Mouse (Mus musculus) embryonic stem cell, embryonic (primary cell): Measurements from ENCODE around the gene Zfp385a.

Source experiments
- CTCF ChIA-PET, 4 experiments: fragments of 300-600 bp in 2 of 4; fragments of 350-600 bp in 2 of 4; sonication (Branson Sonifier 250); formaldehyde crosslinking; loops; one replicate each; lab custom pipeline; 2022; ENCODE audit warnings: inconsistent platforms in 2 of 4; lab: Charles Lee
- POLR2A ChIA-PET, 4 experiments: fragments of 300-600 bp in 2 of 4; fragments of 350-600 bp in 2 of 4; sonication (Branson Sonifier 250); formaldehyde crosslinking; loops; one replicate each; lab custom pipeline; 2022; ENCODE audit warnings: antibody characterized with exemption in 4 of 4, inconsistent platforms in 1 of 4; lab: Charles Lee

Zfp385a gene

GRCm38 (mm10) chr15:103300067-103300471 is 39.8 kb downstream of the Zfp385a start:
- CTCF ChIA-PET = interaction anchor here in 3 of 4 experiments (0.5 to 13.9 kb wide), 11 partner anchors 9 to 603 kb away, joined by 3 to 250 read pairs (median 4); no protein-coding TSS in a partner anchor
- POLR2A ChIA-PET = interaction anchor here in 2 of 4 experiments (0.7 to 17.4 kb wide), 13 partner anchors 9 to 295 kb away, joined by 3 to 211 read pairs (median 3); partner anchors contain the start of genes Copz1 (in 2 of the 2), Cbx5 (in 1 of the 2) and Hnrnpa1 (in 1 of the 2)

- ChIA-PET CTCF (interaction anchor here in 3 of 4 experiments (0.9 to 4.2 kb wide), 6 partner anchors 9 to 117 kb away, joined by 3 to 22 read pairs (median 6); no protein-coding TSS in a partner anchor), POLR2A (interaction anchor here in 2 of 4 experiments (0.9 to 17.4 kb wide), 11 partner anchors 10 to 294 kb away, joined by 3 to 211 read pairs (median 3); partner anchors contain the start of gene Copz1 (in 2 of the 2))
Observed at GRCm38 (mm10) chr15:103299644-103300043, 40.2 kb downstream of the Zfp385a start.

- CTCF ChIA-PET = interaction anchor here in 2 of 4 experiments (0.5 to 4.2 kb wide), 3 partner anchors 15 to 165 kb away, joined by 11 to 22 read pairs (median 12); no protein-coding TSS in a partner anchor
- POLR2A ChIA-PET = interaction anchor here in 2 of 4 experiments (1.0 to 17.4 kb wide), 7 partner anchors 10 to 52 kb away, joined by 3 to 211 read pairs (median 3); no protein-coding TSS in a partner anchor
Observed at GRCm38 (mm10) chr15:103298861-103299616, 40.9 kb downstream of the Zfp385a start.

DNA sequence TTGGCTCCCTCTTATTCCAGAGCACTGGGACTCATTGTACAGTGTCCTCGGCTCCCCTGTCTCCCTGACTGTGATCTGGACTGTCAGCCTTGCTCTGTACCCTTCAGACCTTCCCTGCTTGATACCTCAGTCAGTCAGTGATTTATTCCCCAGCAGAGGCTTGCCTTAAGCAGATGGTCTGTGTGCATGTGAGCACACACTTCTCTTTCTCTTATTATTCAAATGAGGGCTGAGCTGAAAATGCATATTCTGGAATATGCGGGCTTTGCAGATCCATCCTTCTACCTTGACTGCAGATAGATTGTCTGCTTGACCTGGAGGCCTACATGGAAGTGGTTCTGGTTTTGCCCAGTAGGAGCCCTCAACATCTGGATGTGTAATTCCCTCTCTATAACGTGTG is 41.9 kb downstream of the Zfp385a start:
- ChIA-PET POLR2A (interaction anchor here in 1 of 4 experiments (0.5 to 17.4 kb wide), 3 partner anchors 14 to 61 kb away, joined by 3 to 211 read pairs (median 3); no protein-coding TSS in a partner anchor), CTCF (interaction anchor here in 3 of 4 experiments (0.5 to 3.0 kb wide), 5 partner anchors 14 to 164 kb away, joined by 3 to 12 read pairs (median 6); no protein-coding TSS in a partner anchor)

GRCm38 (mm10) chr15:103297313-103297712 is 42.6 kb downstream of the Zfp385a start:
- POLR2A ChIA-PET = interaction anchor here in 2 of 4 experiments (0.5 to 17.4 kb wide), 7 partner anchors 8 to 107 kb away, joined by 3 to 211 read pairs (median 3); partner anchors contain the start of gene Copz1 (in 1 of the 2)
- CTCF ChIA-PET = interaction anchor here in 2 of 4 experiments (1.0 to 1.3 kb wide), 5 partner anchors 11 to 18 kb away, joined by 3 to 6 read pairs (median 5); no protein-coding TSS in a partner anchor

DNA sequence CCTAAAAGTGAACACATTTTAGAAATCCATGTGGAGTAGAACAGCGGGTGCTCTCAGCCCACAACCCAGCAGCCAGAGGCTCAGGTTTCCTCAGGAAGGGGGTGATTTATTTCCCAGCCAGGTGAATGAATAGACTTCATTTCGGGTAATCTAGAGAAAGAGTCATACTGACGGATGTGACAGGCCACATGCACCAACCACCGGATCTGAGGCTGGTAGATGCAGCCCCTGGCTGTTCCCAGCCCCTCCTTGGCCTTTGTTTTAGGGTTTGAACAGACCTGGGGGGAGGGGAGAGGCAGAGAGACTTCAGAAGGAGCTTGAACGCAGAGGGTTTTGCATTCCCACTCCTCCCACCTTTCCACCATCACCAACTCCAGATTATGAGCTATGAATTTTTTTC is 44.0 kb downstream of the Zfp385a start:
- ChIA-PET POLR2A (interaction anchor here in 3 of 4 experiments (0.6 to 17.4 kb wide), 16 partner anchors 9 to 55 kb away, joined by 3 to 211 read pairs (median 4); partner anchors contain the start of gene Copz1 (in 2 of the 3)), CTCF (interaction anchor here (0.6 to 4.9 kb wide), 11 partner anchors 12 to 118 kb away, joined by 3 to 31 read pairs (median 5); no protein-coding TSS in a partner anchor)

DNA sequence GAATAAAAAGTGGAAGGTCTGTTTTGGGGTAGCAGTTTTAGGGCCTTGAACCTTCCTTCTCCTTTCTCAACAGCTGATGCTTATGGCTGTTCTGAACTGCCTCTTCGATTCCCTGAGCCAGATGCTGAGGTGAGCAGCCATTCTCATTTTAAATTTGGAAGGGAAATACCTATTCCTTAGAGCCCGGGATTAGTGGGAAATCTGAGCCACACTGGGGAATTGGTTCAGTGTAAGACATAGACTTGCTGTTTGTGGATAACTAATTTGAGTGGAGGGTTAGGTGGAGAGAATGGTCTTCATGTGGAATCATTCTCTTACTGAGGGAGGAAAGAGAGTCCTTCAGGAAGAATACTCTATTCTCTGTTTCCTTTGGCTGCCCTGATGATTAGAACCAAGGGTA is 45.2 kb downstream of the Zfp385a start:
- CTCF ChIA-PET = interaction anchor here in 3 of 4 experiments (0.6 to 4.9 kb wide), 6 partner anchors 10 to 29 kb away, joined by 3 to 31 read pairs (median 6); no protein-coding TSS in a partner anchor
- POLR2A ChIA-PET = interaction anchor here in 2 of 4 experiments (1.3 to 17.4 kb wide), 7 partner anchors 10 to 47 kb away, joined by 3 to 211 read pairs (median 11); partner anchors contain the start of gene Copz1 (in 2 of the 2)

GRCm38 (mm10) chr15:103293375-103293774 is 46.5 kb downstream of the Zfp385a start:
- ChIA-PET POLR2A (interaction anchor here in 3 of 4 experiments (0.7 to 2.0 kb wide), 16 partner anchors 9 to 216 kb away, joined by 3 to 16 read pairs (median 5); partner anchors contain the start of genes Copz1 (in 2 of the 3), Cbx5 (in 1 of the 3) and Hnrnpa1 (in 1 of the 3)), CTCF (interaction anchor here (0.6 to 4.9 kb wide), 41 partner anchors 9 to 1957 kb away, joined by 3 to 31 read pairs (median 4); partner anchors contain the start of genes Copz1 (in 1 of the 4) and Zfp385a (in 1 of the 4))

DNA sequence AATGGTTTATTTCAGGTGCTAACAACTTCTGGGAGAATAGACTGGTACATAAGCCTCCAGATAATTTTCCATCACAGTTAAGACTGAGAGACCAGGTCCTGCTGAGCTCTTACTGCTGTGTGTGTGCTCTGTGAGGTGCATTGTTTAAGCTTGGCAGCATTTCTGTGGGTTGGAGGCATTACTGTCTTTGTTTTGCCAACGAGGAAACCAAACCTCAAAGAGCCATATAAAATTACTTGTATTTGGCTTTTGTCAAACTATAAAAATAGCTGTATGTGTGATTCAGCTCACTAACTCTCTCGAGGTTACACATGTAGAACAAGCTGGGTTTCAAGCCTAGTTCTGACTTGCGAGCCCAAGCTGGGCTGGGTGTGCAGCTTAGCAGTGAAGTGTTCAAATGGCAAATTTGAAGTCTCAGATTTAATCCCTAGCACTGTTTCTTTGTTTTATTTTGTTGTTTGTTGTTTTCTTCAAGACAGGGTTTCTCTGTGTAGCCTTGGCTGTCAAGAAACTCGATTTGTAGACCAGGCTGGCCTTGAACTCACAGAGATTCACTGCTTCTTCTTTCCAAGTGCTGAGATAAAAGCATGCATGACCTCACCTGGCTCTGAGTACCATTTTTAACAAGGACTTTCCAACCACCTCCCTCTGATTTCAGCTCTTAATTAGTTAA is 47.1 kb downstream of the Zfp385a start:
- CTCF ChIA-PET = interaction anchor here (0.5 to 4.9 kb wide), 44 partner anchors 8 to 1956 kb away, joined by 3 to 31 read pairs (median 4); partner anchors contain the start of genes Copz1 (in 1 of the 4) and Zfp385a (in 1 of the 4)
- POLR2A ChIA-PET = interaction anchor here in 3 of 4 experiments (0.7 to 2.0 kb wide), 19 partner anchors 8 to 216 kb away, joined by 3 to 16 read pairs (median 4); partner anchors contain the start of genes Copz1 (in 2 of the 3), Cbx5 (in 1 of the 3) and Hnrnpa1 (in 1 of the 3)

DNA sequence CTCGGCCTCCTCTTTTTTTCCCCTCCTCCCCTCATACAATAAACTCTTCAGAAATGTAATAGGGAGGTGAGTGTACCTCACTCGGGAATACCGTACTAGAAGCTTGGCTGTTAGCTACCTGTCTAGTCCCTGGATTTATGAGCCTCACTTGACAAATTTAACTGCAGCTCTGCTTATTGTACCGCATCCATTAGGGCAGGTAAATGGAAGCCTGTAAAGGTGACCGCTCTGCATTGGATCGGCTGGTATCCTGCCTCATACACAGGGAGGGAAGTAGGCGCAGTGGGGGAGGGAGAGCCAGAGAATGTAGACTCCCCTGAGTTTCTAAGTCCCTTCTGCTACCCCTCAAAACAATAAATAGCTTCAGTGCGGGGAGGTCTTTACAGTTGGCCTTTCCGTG is 49.0 kb downstream of the Zfp385a start:
- CTCF ChIA-PET = interaction anchor here in 2 of 4 experiments (0.6 to 1.8 kb wide), 4 partner anchors 15 to 36 kb away, joined by 3 to 5 read pairs (median 4); no protein-coding TSS in a partner anchor
- POLR2A ChIA-PET = interaction anchor here in 2 of 4 experiments (0.6 to 14.6 kb wide), 6 partner anchors 8 to 52 kb away, joined by 3 to 211 read pairs (median 6); partner anchors contain the start of genes Cbx5 (in 1 of the 2), Copz1 (in 1 of the 2) and Gpr84 (in 1 of the 2)

GRCm38 (mm10) chr15:103290417-103290816 is 49.5 kb downstream of the Zfp385a start:
- POLR2A ChIA-PET = interaction anchor here in 2 of 4 experiments (1.0 to 14.6 kb wide), 5 partner anchors 7 to 51 kb away, joined by 3 to 211 read pairs (median 8); partner anchors contain the start of genes Cbx5 (in 1 of the 2), Copz1 (in 1 of the 2) and Gpr84 (in 1 of the 2)
- CTCF ChIA-PET = interaction anchor here in 3 of 4 experiments (0.5 to 1.8 kb wide), 5 partner anchors 25 to 76 kb away, joined by 3 to 5 read pairs (median 4); no protein-coding TSS in a partner anchor

- POLR2A ChIA-PET = interaction anchor here in 1 of 4 experiments (0.6 to 14.6 kb wide), 4 partner anchors 13 to 48 kb away, joined by 3 to 211 read pairs (median 39); partner anchors contain the start of genes Copz1 and Gpr84
Observed at GRCm38 (mm10) chr15:103289600-103289999, 50.3 kb downstream of the Zfp385a start.

DNA sequence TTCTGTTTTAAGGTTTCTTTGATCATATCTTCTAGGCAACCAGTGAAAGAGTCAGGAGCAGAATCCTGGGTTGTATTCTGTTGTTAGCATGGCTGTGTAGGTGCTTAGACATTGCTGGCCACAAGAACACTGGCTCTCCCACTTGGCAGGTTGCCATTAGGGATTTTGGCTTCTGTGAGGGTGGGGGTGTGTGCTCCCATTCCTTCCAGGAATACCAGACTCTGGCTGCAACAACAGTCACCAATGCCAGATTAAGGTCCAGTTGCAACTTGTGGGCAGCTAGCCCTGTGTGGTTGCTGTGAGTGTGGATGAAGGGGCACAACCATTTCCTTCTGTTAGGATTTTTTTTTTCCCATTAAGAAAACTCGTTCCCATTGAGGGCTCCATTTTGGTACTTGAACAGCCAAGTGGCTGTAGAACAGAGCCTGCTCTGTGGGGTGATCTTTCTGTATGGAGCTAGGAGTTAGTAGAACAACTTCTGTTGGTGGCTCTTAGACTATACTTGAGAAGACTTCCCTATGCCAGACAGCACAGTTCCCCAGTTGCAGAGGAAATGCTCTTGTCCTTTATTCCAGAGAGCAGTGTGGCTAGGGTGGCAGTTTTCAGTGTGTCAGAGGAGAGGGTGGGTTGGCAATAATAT is 54.0 kb downstream of the Zfp385a start:
- POLR2A ChIA-PET = interaction anchor here in 2 of 4 experiments (0.8 to 14.6 kb wide), 12 partner anchors 13 to 51 kb away, joined by 3 to 211 read pairs (median 8); partner anchors contain the start of genes Copz1 (in 2 of the 2), Cbx5 (in 1 of the 2), Gpr84 (in 1 of the 2) and Hnrnpa1 (in 1 of the 2)
- CTCF ChIA-PET = interaction anchor here in 3 of 4 experiments (1.7 to 8.3 kb wide), 9 partner anchors 9 to 95 kb away, joined by 5 to 126 read pairs (median 17); partner anchors contain the start of genes Copz1 (in 2 of the 3) and Gpr84 (in 2 of the 3)

More at GRCm38 (mm10) chr15:103289600-103289999, 50.3 kb downstream of the Zfp385a start:
- CTCF ChIA-PET = interaction anchor here in 3 of 4 experiments (0.5 to 1.8 kb wide), 6 partner anchors 9 to 39 kb away, joined by 3 to 6 read pairs (median 4); no protein-coding TSS in a partner anchor

DNA sequence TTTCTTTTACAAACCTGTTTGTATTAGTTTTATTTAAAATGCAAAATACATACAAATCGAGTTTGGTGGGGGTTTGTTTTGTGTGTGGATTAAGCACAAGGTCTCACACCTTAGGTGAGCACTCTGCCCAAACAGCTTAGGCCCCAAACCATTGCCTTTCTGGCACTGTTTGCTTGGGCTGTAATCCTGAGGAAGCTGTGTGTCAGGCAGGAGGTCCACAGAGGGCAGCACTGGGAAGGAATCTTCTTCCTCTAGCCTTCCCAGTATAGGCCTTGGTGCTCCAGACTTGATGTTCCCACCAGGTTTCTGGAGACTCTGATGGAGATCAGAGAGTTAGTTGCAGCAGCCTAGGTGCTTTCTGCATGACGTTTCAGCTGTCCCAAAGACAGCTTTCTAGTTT is 55.2 kb downstream of the Zfp385a start:
- ChIA-PET POLR2A (interaction anchor here in 3 of 4 experiments (0.6 to 14.6 kb wide), 30 partner anchors 8 to 97 kb away, joined by 3 to 211 read pairs (median 4); partner anchors contain the start of genes Cbx5 (in 3 of the 3), Copz1 (in 2 of the 3), Hnrnpa1 (in 2 of the 3) and Gpr84 (in 1 of the 3)), CTCF (interaction anchor here (0.5 to 8.3 kb wide), 77 partner anchors 8 to 1922 kb away, joined by 3 to 126 read pairs (median 6); partner anchors contain the start of genes Copz1 (in 4 of the 4), Gpr84 (in 2 of the 4) and Cbx5 (in 1 of the 4))

DNA sequence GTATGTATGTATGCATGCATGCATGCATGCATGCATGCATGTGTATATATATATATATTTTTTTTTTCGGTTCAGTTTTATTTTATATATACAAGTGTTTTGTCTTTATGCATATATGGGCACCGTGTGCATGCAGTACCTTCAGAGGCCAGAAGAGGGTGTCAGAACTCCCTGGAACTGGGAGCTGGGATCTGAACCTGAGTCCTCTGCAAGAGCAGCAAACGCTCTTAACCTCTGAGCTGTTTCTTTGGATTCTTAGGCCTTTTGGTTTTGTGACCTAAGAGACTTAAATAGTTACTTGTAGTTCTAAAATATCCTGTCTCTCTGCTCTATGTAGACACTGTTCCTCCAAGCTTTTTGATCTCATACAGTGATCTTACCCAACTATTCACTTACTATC is 55.8 kb downstream of the Zfp385a start:
- ChIA-PET POLR2A (interaction anchor here (0.6 to 14.6 kb wide), 33 partner anchors 9 to 97 kb away, joined by 3 to 211 read pairs (median 4); partner anchors contain the start of genes Cbx5 (in 3 of the 4), Copz1 (in 3 of the 4), Gpr84 (in 2 of the 4) and Hnrnpa1 (in 2 of the 4)), CTCF (interaction anchor here (0.5 to 8.3 kb wide), 77 partner anchors 8 to 1922 kb away, joined by 3 to 126 read pairs (median 6); partner anchors contain the start of genes Copz1 (in 4 of the 4), Gpr84 (in 2 of the 4) and Cbx5 (in 1 of the 4))
